Comparison of ENCODE assay signal across 8 mouse cellular contexts in the genomic region with DNA sequence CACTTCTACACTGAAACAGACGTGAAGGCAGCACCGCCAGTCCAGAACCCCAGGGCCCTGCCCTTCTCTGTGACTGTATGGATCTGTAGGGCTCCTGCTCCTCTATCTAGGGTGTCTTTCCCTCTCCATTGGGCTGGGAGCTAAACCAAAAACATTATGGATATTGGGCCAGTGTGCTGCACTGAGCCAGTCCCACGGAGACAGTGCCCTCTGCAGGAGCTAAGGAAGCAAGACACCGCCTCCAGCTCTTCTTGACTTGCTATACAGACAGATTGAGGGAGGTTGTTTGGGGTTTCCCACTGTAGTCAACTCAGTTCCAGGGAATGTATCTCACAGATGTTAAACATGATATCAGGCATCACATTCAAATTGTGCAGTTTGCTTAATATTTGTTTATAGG. TPM values are rescaled to one million over a fixed set of nuclear protein-coding genes. Genes with fewer than 3 reads are reported as not detected.
DNase-seq lines count a peak whose midpoint lies in the region; ATAC-seq and TF ChIP-seq lines count a peak whose summit lies in the region.

No protein-coding gene starts in this region.

- no peaks in the 10 kb centered on the region for H3K4me1 ChIP-seq in liver, adult 2 months (ENCODE audit: control insufficient read depth, insufficient read depth, low read length)
- H3K4me1 ChIP-seq in liver, embryonic 12.5 days: no peaks in the 10 kb centered on the region
- H3K4me1 ChIP-seq in lung, embryonic 16.5 days (replicated peaks; ENCODE audit: control insufficient read depth, insufficient read depth, low read length): no peaks in the 10 kb centered on the region

- H3K79me2 ChIP-seq in liver, adult 2 months (ENCODE audit: control insufficient read depth, insufficient read depth, low read length): no peaks in the 10 kb centered on the region

- no peak for TF ChIP-seq POLR2A in liver, adult 2 months (IDR thresholded peaks at IDR 0.05; ENCODE audit: extremely low read depth, insufficient read depth, low read length)
- TF ChIP-seq POLR2A in brain, embryonic 14.5 days (IDR thresholded peaks at IDR 0.05; ENCODE audit: borderline replicate concordance, extremely low read depth, insufficient read depth, insufficient read length, poor library complexity, severe bottlenecking): no peak

- DNase-seq in cerebellum, adult 18-20 months: peak; percentile 14 to 26
- DNase-seq in cerebellum, adult 9-11 months: no peak
- DNase-seq in liver, adult 2 months (ENCODE audit: extremely low read depth, low read depth, low spot score): peak; percentile 20
- DNase-seq in brain, embryonic 14.5 days (ENCODE audit: low read depth): peak; percentile 41
- DNase-seq in gastrocnemius, postnatal 10 days: no peak
- no peak for DNase-seq in c-Kit-positive CD71-positive TER-119-positive erythroid progenitor cells, embryonic 14.5 days (ENCODE audit: low spot score)

- peak; percentile 82 for TF ChIP-seq CTCF in liver, adult 2 months (IDR thresholded peaks at IDR 0.05; ENCODE audit: low read depth, low read length)
- peak; percentile 60; the same call in 1 of the 2 replicates for TF ChIP-seq CTCF in brain, embryonic 14.5 days (IDR thresholded peaks at IDR 0.05; ENCODE audit: borderline replicate concordance, extremely low read depth, insufficient read depth, insufficient read length)

- no peaks in the 10 kb centered on the region for H3K36me3 ChIP-seq in liver, adult 2 months (ENCODE audit: control insufficient read depth, insufficient read depth, low read length)
- no peaks in the 10 kb centered on the region for H3K36me3 ChIP-seq in liver, embryonic 12.5 days
- H3K36me3 ChIP-seq in lung, embryonic 16.5 days (ENCODE audit: control insufficient read depth, insufficient read depth, low read length): no peaks in the 10 kb centered on the region

- H3K4me2 ChIP-seq in liver, embryonic 12.5 days: no peak overlapping the region
- H3K4me2 ChIP-seq in lung, embryonic 16.5 days (ENCODE audit: low read depth, low read length): no peak overlapping the region

- no peak overlapping the region for H3K4me3 ChIP-seq in liver, adult 2 months (ENCODE audit: insufficient read depth, low read depth, low read length)
- H3K4me3 ChIP-seq in liver, embryonic 12.5 days: no peak overlapping the region
- no peak overlapping the region for H3K4me3 ChIP-seq in lung, embryonic 16.5 days (ENCODE audit: low read length)

- H3K27me3 ChIP-seq in liver, adult 2 months (ENCODE audit: control insufficient read depth, insufficient read depth, low read length): no peaks in the 10 kb centered on the region
- no peaks in the 10 kb centered on the region for H3K27me3 ChIP-seq in liver, embryonic 12.5 days (replicated peaks)
- no peaks in the 10 kb centered on the region for H3K27me3 ChIP-seq in lung, embryonic 16.5 days (ENCODE audit: control insufficient read depth, insufficient read depth, low read depth, low read length)

- no peak overlapping the region for H3K27ac ChIP-seq in liver, adult 2 months (replicated peaks; ENCODE audit: insufficient read depth, low read depth, low read length)
- no peak overlapping the region for H3K27ac ChIP-seq in liver, embryonic 12.5 days
- no peak overlapping the region for H3K27ac ChIP-seq in lung, embryonic 16.5 days (ENCODE audit: low read length)

- no peak for ATAC-seq in liver, embryonic 12.5 days
- peak; percentile 59; the same call in 1 of the 2 replicates for ATAC-seq in lung, embryonic 16.5 days (ENCODE audit: low read depth)

- H3K9ac ChIP-seq in liver, adult 2 months (ENCODE audit: low read depth, low read length): no peak overlapping the region
- H3K9ac ChIP-seq in liver, embryonic 12.5 days: no peak overlapping the region
- no peak overlapping the region for H3K9ac ChIP-seq in lung, embryonic 16.5 days (ENCODE audit: low read length)

- H3K9me3 ChIP-seq in liver, embryonic 12.5 days (replicated peaks): no peaks in the 10 kb centered on the region
- H3K9me3 ChIP-seq in lung, embryonic 16.5 days (ENCODE audit: control insufficient read depth, low read length): no peaks in the 10 kb centered on the region

- 71% methylated on average over 4 of the region's 4 CpGs for WGBS in liver, adult 2 months
- 48% methylated on average over 4 of the region's 4 CpGs for WGBS in liver, embryonic 12.5 days (ENCODE audit: insufficient replicate concordance)
- WGBS in lung, embryonic 16.5 days: 41% methylated on average over 4 of the region's 4 CpGs

RNA-seq across cellular contexts. Expression of gene Paqr5, which starts 24.1 kb away (rescaled TPM):
- 0.07 TPM in 1 of 2 replicates, not detected in the other for total RNA-seq in liver, adult 2 months (2014; rRNA removed)
- 0.13 TPM in 1 of 2 replicates, not detected in the other for polyA plus RNA-seq in liver, adult 2 months (2012; rRNA removed)
- polyA plus RNA-seq in liver, embryonic 12.5 days (2016; fragmentation: Nextera tagmentation; extraction: Ambion mirVana): 0.25 and 0.29 TPM in 2 replicates
- polyA plus RNA-seq in brain, embryonic 14.5 days (2012; rRNA removed): 0.33 and 0.53 TPM in 2 replicates
- 5.1 and 7.2 TPM in 2 replicates for polyA plus RNA-seq in lung, embryonic 16.5 days (2015; fragmentation: Nextera tagmentation; extraction: Ambion mirVana)
- under 1 TPM in 1 of 2 experiments, not detected in 1; 0.14 TPM for total RNA-seq in gastrocnemius, postnatal 10 days (2021)

Comparison
In these comparisons a context has a peak if more than half of its experiments do, and no peak if none do; other contexts are left out.
1. DNase-seq: peak in cerebellum, adult 18-20 months (2 of 2), liver, adult 2 months (single experiment) and brain, embryonic 14.5 days (single experiment); none in cerebellum, adult 9-11 months (single experiment), gastrocnemius, postnatal 10 days (single experiment) and c-Kit-positive CD71-positive TER-119-positive erythroid progenitor cells, embryonic 14.5 days (single experiment).